Mouse (Mus musculus) ES-Bruce4 (cell line): ENCODE results near the gene Olfr1427. TPM values are rescaled to one million over a fixed set of nuclear protein-coding genes. Genes with fewer than 3 reads are reported as not detected.

ENCODE experiments used
- H3K27ac ChIP-seq: 2 replicates; pipeline ENCODE4 v1.5.1; 2012; ENCODE audit warnings: low read length, inconsistent platforms; ENCODE audit not compliant: insufficient read depth
- H3K27me3 ChIP-seq: 2 replicates; pipeline ENCODE4 v1.6.1; 2012; ENCODE audit warnings: mild to moderate bottlenecking, low read length, inconsistent platforms; ENCODE audit not compliant: control insufficient read depth, poor library complexity, insufficient read depth, severe bottlenecking
- H3K36me3 ChIP-seq: 2 replicates; pipeline ENCODE4 v1.6.1; 2012; ENCODE audit warnings: inconsistent platforms, mild to moderate bottlenecking, low read length, moderate library complexity; ENCODE audit not compliant: control insufficient read depth, poor library complexity, insufficient read depth, severe bottlenecking
- H3K4me1 ChIP-seq: one replicate; pipeline ENCODE4 v1.8.1; 2011; ENCODE audit warnings: low read length; ENCODE audit not compliant: control insufficient read depth, insufficient read depth
- H3K4me3 ChIP-seq: 2 replicates; pipeline ENCODE4 v1.5.1; 2011; ENCODE audit warnings: low read depth, mild to moderate bottlenecking, low read length
- H3K9ac ChIP-seq: 2 replicates; pipeline ENCODE4 v1.6.1; 2012; ENCODE audit warnings: low read depth, mild to moderate bottlenecking, inconsistent platforms; ENCODE audit not compliant: poor library complexity, severe bottlenecking
- H3K9me3 ChIP-seq: replicated peaks from 2 replicates; pipeline ENCODE4 v1.6.1; 2012; ENCODE audit warnings: mild to moderate bottlenecking, low read length, inconsistent platforms; ENCODE audit not compliant: control insufficient read depth, poor library complexity, insufficient read depth, severe bottlenecking
- CTCF ChIP-seq: IDR thresholded peaks from one replicate; pipeline ENCODE4 v1.8.1; 2011; ENCODE audit warnings: low read depth, low read length
- EP300 ChIP-seq: IDR thresholded peaks from 2 replicates; pipeline ENCODE4 v1.6.1; 2011; ENCODE audit warnings: low read depth, low read length; ENCODE audit not compliant: insufficient read depth
- POLR2A ChIP-seq: IDR thresholded peaks from one replicate; pipeline ENCODE4 v1.8.1; 2011; ENCODE audit warnings: low read length; ENCODE audit not compliant: insufficient read depth
- polyA plus RNA-seq: library from polyadenylated mRNA; stranded (reverse); fragments of >200 nt; gene quantifications from 2 replicates; pipeline ENCODE4 v1.2.4, GENCODE M21; 2011; ENCODE audit warnings: low read depth; ENCODE audit not compliant: missing spikeins, insufficient read depth, insufficient read length

The Olfr1427 gene
- polyA plus RNA-seq: not detected in 2 replicates

DNA sequence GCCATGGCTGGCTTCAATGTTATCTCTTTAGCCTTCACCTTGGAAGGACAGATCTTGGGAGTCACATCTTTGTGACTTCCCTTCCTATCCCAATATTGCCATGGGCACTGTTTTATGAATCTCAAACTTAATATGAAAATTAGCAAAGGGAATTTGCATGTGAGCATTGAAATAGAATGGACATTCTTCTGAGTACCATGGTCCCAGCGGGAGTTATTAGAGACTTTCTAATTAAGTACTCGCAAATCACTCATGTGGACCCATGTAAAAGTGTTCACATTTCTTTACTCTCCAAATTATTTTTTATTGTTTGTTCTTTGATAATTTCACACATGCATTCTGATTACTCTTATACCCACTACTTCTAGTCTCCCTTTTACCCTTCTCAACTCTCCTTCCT lies at the start of gene Olfr1427:
Gene Olfr1427, minus strand, starts transcription at position 101 of the 400 bp plus-strand sequence.
- no peak for TF ChIP-seq CTCF
- TF ChIP-seq EP300: no peak
- TF ChIP-seq POLR2A: no peak
- H3K9ac ChIP-seq: no peak within 1 kb of the TSS
- H3K27ac ChIP-seq: no peak within 1 kb of the TSS
- no peaks in the 10 kb centered on the region for H3K27me3 ChIP-seq
- no peak within 1 kb of the TSS for H3K4me3 ChIP-seq
- H3K4me1 ChIP-seq: no peaks in the 10 kb centered on the region
- no peaks in the 10 kb centered on the region for H3K9me3 ChIP-seq
- H3K36me3 ChIP-seq: no peaks in the 10 kb centered on the region

- H3K4me1 ChIP-seq: no peaks in the 10 kb centered on the region
- H3K27ac ChIP-seq: no peak overlapping the region
- no peak overlapping the region for H3K9ac ChIP-seq
- no peaks in the 10 kb centered on the region for H3K36me3 ChIP-seq
- H3K4me3 ChIP-seq: no peak overlapping the region
- H3K27me3 ChIP-seq: no peaks in the 10 kb centered on the region; the same call in 1 of the 2 replicates
- H3K9me3 ChIP-seq: no peaks in the 10 kb centered on the region
- TF ChIP-seq CTCF: no peak
- no peak for TF ChIP-seq EP300
- no peak for TF ChIP-seq POLR2A
Measured at GRCm38 (mm10) chr19:12145452-12145851, 42.3 kb upstream of the Olfr1427 start.

DNA sequence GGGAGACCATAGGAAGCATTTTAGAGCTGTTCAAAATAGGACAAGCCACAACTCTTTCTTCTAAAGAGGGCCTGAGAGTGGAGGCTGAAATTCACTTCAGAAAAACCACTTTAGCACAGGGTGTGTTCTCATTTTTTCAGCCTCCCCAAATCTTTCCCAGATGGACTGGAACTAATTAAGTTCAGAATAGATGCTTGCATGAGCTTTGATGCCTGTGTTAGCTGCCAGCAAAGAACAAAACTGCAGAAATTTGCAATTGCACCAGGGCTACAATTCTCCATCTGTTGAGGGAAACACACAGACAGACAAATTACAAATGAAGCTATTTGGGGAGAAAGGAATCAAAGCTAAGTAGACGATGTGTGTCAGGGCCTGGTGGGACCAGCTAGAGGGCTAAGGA lies 40.2 kb upstream of the Olfr1427 start:
- TF ChIP-seq EP300 (no peak), CTCF (no peak), POLR2A (no peak)
- H3K36me3 ChIP-seq: no peaks in the 10 kb centered on the region
- no peaks in the 10 kb centered on the region; the same call in 1 of the 2 replicates for H3K27me3 ChIP-seq
- H3K4me3 ChIP-seq: no peak overlapping the region
- H3K27ac ChIP-seq: no peak overlapping the region
- H3K4me1 ChIP-seq: no peaks in the 10 kb centered on the region
- H3K9me3 ChIP-seq: no peaks in the 10 kb centered on the region
- no peak overlapping the region for H3K9ac ChIP-seq

GRCm38 (mm10) chr19:12134289-12134688 lies 31.2 kb upstream of the Olfr1427 start:
- Histone ChIP-seq H3K4me3 (no peak overlapping the region), H3K27me3 (no peaks in the 10 kb centered on the region), H3K4me1 (no peaks in the 10 kb centered on the region), H3K9me3 (no peaks in the 10 kb centered on the region), H3K9ac (no peak overlapping the region), H3K36me3 (no peaks in the 10 kb centered on the region), H3K27ac (no peak overlapping the region)
- TF ChIP-seq CTCF (no peak), POLR2A (no peak), EP300 (no peak)

- Histone ChIP-seq H3K27me3 (no peaks in the 10 kb centered on the region), H3K9ac (no peak within 1 kb of the TSS), H3K9me3 (no peaks in the 10 kb centered on the region), H3K4me3 (no peak within 1 kb of the TSS), H3K27ac (no peak within 1 kb of the TSS), H3K4me1 (no peaks in the 10 kb centered on the region), H3K36me3 (no peaks in the 10 kb centered on the region)
- TF ChIP-seq POLR2A (no peak), EP300 (no peak), CTCF (no peak)
Measured at GRCm38 (mm10) chr19:12123103-12123502, 20.0 kb upstream of the Olfr1427 start, which contains the start of gene Olfr76. TSS of gene Olfr76 (minus strand) at chr19:12123203.

DNA sequence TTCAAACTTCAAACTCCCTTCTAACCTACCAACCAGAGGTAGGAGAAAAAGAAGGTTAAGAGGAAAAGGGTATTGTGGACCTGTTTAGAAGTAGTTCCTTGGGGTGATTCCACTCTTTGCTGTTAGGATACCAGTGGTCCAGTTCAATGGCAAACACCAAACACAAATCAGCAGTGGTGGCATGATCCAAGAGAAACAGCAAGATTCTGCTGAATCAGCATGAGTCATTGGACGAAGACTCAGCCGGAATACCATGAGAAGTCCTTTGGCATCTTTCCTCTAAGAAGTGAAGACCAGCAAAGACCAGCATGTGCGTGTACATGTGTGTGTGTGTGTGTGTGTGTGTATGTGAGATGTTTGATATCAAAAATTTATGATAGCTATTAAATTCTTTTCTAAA lies 13.3 kb upstream of the Olfr1427 start:
- Histone ChIP-seq H3K9ac (no peak overlapping the region), H3K27me3 (no peaks in the 10 kb centered on the region), H3K9me3 (no peaks in the 10 kb centered on the region), H3K27ac (no peak overlapping the region), H3K36me3 (no peaks in the 10 kb centered on the region), H3K4me3 (no peak overlapping the region), H3K4me1 (no peaks in the 10 kb centered on the region)
- TF ChIP-seq POLR2A: no peak
- TF ChIP-seq CTCF: no peak
- TF ChIP-seq EP300: no peak
